Mouse (Mus musculus) liver, postnatal 0 days (tissue): ENCODE data around the gene Tmx2. TPM values are rescaled to one million over a fixed set of nuclear protein-coding genes. Genes with fewer than 3 reads are reported as not detected.

Experiments used
- ATAC-seq: fragments of 200-750 bp; cut with Nextera tagmentation; 2 replicates; pipeline ENCODE4 v1.8.0; 2017; ENCODE audit warnings: mild to moderate bottlenecking, moderate library complexity
- DNase-seq: peaks from one replicate; pipeline ENCODE4 v3.0.0-alpha.2; 2016
- H3K27ac ChIP-seq: fragments of 300-500 bp; sonication (generic); 2 replicates; pipeline ENCODE4 v1.5.1; 2014; ENCODE audit warnings: antibody characterized with exemption, moderate library complexity, mild to moderate bottlenecking, low read depth
- H3K27me3 ChIP-seq: fragments of 300-500 bp; sonication (generic); 2 replicates; pipeline ENCODE4 v1.6.1; 2014; ENCODE audit warnings: low read length, control low read depth, mixed read lengths; ENCODE audit not compliant: insufficient read depth
- H3K36me3 ChIP-seq: fragments of 300-500 bp; sonication (generic); replicated peaks from 2 replicates; pipeline ENCODE4 v1.6.1; 2014; ENCODE audit warnings: mild to moderate bottlenecking, control low read depth, low read length, moderate library complexity, mixed read lengths; ENCODE audit not compliant: insufficient read depth
- H3K4me1 ChIP-seq: fragments of 300-500 bp; sonication (generic); 2 replicates; pipeline ENCODE4 v1.6.1; 2014; ENCODE audit warnings: antibody characterized with exemption, mild to moderate bottlenecking, control low read depth; ENCODE audit not compliant: insufficient read depth
- H3K4me2 ChIP-seq: fragments of 300-500 bp; sonication (generic); 2 replicates; pipeline ENCODE4 v1.6.1; 2014; ENCODE audit warnings: low read depth, mild to moderate bottlenecking, low read length, moderate library complexity, mixed read lengths
- H3K4me3 ChIP-seq: fragments of 300-500 bp; sonication (generic); 2 replicates; pipeline ENCODE4 v1.5.1; 2014; ENCODE audit warnings: low read depth, low read length
- H3K9ac ChIP-seq: fragments of 300-500 bp; sonication (generic); replicated peaks from 2 replicates; pipeline ENCODE4 v1.6.1; 2014; ENCODE audit warnings: mild to moderate bottlenecking, moderate library complexity
- H3K9me3 ChIP-seq: fragments of 300-500 bp; sonication (generic); 2 replicates; pipeline ENCODE4 v1.6.1; 2016; ENCODE audit warnings: mild to moderate bottlenecking, control low read depth, low read length, mixed read lengths
- CTCF ChIP-seq: sonication (generic); IDR thresholded peaks from 2 replicates; pipeline ENCODE4 v1.5.1; 2016; ENCODE audit warnings: antibody characterized with exemption, low read depth
- EP300 ChIP-seq: IDR thresholded peaks from 2 replicates; pipeline ENCODE4 v1.6.1; 2016; ENCODE audit warnings: antibody characterized with exemption, low read depth, mild to moderate bottlenecking
- WGBS: fragments of 180-500 bp; shearing (Covaris S2); extraction: QIAGEN DNeasy Blood & Tissue Kit; methylation state at CpG from one replicate; pipeline ENCODE4 v1.1.7; 2014; ENCODE audit not compliant: insufficient replicate concordance; 5-methylcytosine and 5-hydroxymethylcytosine counted together
- polyA plus RNA-seq: library from polyadenylated mRNA; unstranded; fragments of >200 nt; fragmentation: Nextera tagmentation; extraction: Ambion mirVana; gene quantifications from 2 replicates; pipeline ENCODE4 v1.2.1, GENCODE M21; 2015

Gene Tmx2
- polyA plus RNA-seq, 1 experiment from 2014 or later = 60.6 TPM

- peak overlapping the region; percentile 86 for H3K27ac ChIP-seq
- 7% methylated on average over 3 of the region's 3 CpGs for WGBS
- no peak for TF ChIP-seq CTCF
- no peak for TF ChIP-seq EP300
- 0 out of 2 replicates have a peak, but pooled peaks cover 2% of the 10 kb centered on the region for H3K36me3 ChIP-seq
- peak overlapping the region; percentile 45 for H3K4me2 ChIP-seq
- no peak overlapping the region for H3K4me3 ChIP-seq
- peaks cover 45% of the 10 kb centered on the region for H3K4me1 ChIP-seq
- ATAC-seq = no peak
- DNase-seq = peak; percentile 21
- no peaks in the 10 kb centered on the region for H3K9me3 ChIP-seq
- peak overlapping the region; percentile 12; the same call in 1 of the 2 replicates for H3K9ac ChIP-seq
- H3K27me3 ChIP-seq = no peaks in the 10 kb centered on the region
Measured at GRCm38 (mm10) chr2:84632999-84633398, 45.9 kb downstream of the Tmx2 start.

DNA sequence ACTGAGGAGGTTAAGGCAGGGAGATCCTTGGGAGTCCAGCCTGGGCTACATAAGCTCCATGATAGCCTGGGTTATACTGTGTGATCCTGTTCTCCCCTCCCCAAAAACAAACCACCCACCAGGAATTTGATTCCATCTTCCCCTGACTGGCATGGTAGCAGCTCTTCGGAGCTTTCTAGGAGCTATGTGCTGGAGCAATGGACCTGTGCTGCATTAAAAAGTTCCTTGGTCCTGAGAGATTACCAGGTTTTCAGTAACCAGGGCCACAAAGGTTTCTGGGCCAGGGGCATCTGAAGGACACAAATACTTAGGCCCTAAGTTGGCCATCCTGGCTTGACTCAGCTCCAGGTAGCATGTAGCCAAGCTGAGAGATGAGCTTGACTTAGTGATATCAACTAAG is 46.9 kb downstream of the Tmx2 start:
- no peak overlapping the region for H3K4me2 ChIP-seq
- H3K4me1 ChIP-seq = peaks cover 43% of the 10 kb centered on the region
- no peak overlapping the region for H3K9ac ChIP-seq
- DNase-seq (no peak), ATAC-seq (no peak)
- 84% methylated on average over 1 of the region's 1 CpGs for WGBS
- H3K9me3 ChIP-seq = no peaks in the 10 kb centered on the region
- no peak for TF ChIP-seq EP300
- TF ChIP-seq CTCF = no peak
- no peaks in the 10 kb centered on the region for H3K27me3 ChIP-seq
- peak overlapping the region; percentile 12; the same call in 1 of the 2 replicates for H3K27ac ChIP-seq
- H3K4me3 ChIP-seq = no peak overlapping the region
- 0 out of 2 replicates have a peak, but pooled peaks cover 2% of the 10 kb centered on the region for H3K36me3 ChIP-seq

DNA sequence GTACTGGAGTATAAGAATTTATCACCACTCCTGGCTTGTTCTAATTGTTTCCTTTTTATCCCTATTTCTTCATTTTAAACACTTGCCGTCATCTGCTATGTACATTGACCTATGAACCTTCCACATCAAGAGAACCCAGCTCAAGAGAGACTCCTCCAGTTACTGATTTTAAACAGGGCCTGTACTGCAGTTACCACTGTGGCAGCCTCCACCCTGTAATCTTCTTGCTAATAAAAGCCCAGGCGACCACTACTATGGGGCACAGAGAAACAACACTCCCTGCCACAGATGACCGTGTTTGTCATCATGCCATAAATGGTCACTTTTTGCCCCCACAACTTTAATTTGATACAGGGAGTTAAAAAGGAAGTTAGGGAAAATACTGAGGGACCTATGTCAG is 51.9 kb downstream of the Tmx2 start:
- no peaks in the 10 kb centered on the region for H3K9me3 ChIP-seq
- 0 out of 2 replicates have a peak overlapping the region, but pooled peaks have one; percentile 30 for H3K9ac ChIP-seq
- H3K4me1 ChIP-seq = peaks cover 43% of the 10 kb centered on the region
- no peak for DNase-seq
- peak overlapping the region; percentile 71 for H3K27ac ChIP-seq
- ATAC-seq = peak; percentile 70
- 54% methylated on average over 3 of the region's 3 CpGs for WGBS
- H3K4me3 ChIP-seq = no peak overlapping the region
- 0 out of 2 replicates have a peak, but pooled peaks cover 2% of the 10 kb centered on the region for H3K36me3 ChIP-seq
- TF ChIP-seq EP300 (no peak; the same call in 1 of the 2 replicates), CTCF (no peak)
- H3K4me2 ChIP-seq = peak overlapping the region; percentile 31; the same call in 1 of the 2 replicates
- H3K27me3 ChIP-seq = no peaks in the 10 kb centered on the region

- WGBS = 69% methylated on average over 7 of the region's 7 CpGs
- peak overlapping the region; percentile 71 for H3K27ac ChIP-seq
- ATAC-seq (peak; percentile 49), DNase-seq (no peak)
- 0 out of 2 replicates have a peak, but pooled peaks cover 2% of the 10 kb centered on the region for H3K36me3 ChIP-seq
- TF ChIP-seq CTCF (no peak), EP300 (no peak)
- no peaks in the 10 kb centered on the region for H3K9me3 ChIP-seq
- H3K27me3 ChIP-seq = no peaks in the 10 kb centered on the region
- peak overlapping the region; percentile 31; the same call in 1 of the 2 replicates for H3K4me2 ChIP-seq
- H3K4me3 ChIP-seq = no peak overlapping the region
- H3K9ac ChIP-seq = no peak overlapping the region
- H3K4me1 ChIP-seq = peaks cover 39% of the 10 kb centered on the region
Measured at GRCm38 (mm10) chr2:84626366-84626975, 52.5 kb downstream of the Tmx2 start.

GRCm38 (mm10) chr2:84624201-84624600 is 54.7 kb downstream of the Tmx2 start:
- WGBS = 89% methylated on average over 17 of the region's 17 CpGs
- H3K27ac ChIP-seq = peak overlapping the region; percentile 19; the same call in 1 of the 2 replicates
- H3K27me3 ChIP-seq = no peaks in the 10 kb centered on the region
- H3K4me3 ChIP-seq = no peak overlapping the region
- DNase-seq (no peak), ATAC-seq (no peak)
- H3K4me1 ChIP-seq = peaks cover 40% of the 10 kb centered on the region
- no peaks in the 10 kb centered on the region for H3K9me3 ChIP-seq
- TF ChIP-seq CTCF (no peak), EP300 (no peak)
- H3K9ac ChIP-seq = no peak overlapping the region
- peaks cover 11% of the 10 kb centered on the region for H3K36me3 ChIP-seq
- no peak overlapping the region for H3K4me2 ChIP-seq

GRCm38 (mm10) chr2:84623428-84624119 is 55.4 kb downstream of the Tmx2 start:
- whole genome bisulfite sequencing = 44% methylated on average over 3 of the region's 3 CpGs

More at GRCm38 (mm10) chr2:84623428-84624119, 55.4 kb downstream of the Tmx2 start:
- H3K9me3 ChIP-seq = no peaks in the 10 kb centered on the region
- H3K4me2 ChIP-seq = 0 out of 2 replicates have a peak overlapping the region, but pooled peaks have one; percentile 29
- no peaks in the 10 kb centered on the region for H3K27me3 ChIP-seq
- H3K27ac ChIP-seq = peak overlapping the region; percentile 34
- peaks cover 9% of the 10 kb centered on the region for H3K36me3 ChIP-seq
- ATAC-seq = peak; percentile 24
- TF ChIP-seq EP300 = no peak
- no peak for TF ChIP-seq CTCF
- no peak overlapping the region for H3K9ac ChIP-seq
- H3K4me1 ChIP-seq = peaks cover 41% of the 10 kb centered on the region
- DNase-seq = no peak
- H3K4me3 ChIP-seq = no peak overlapping the region
